Mouse (Mus musculus): ENCODE results near the gene Pcbp2.
A peak's percentile ranks its signal among the peaks of the same experiment; 100 is the strongest.

The Pcbp2 gene

DNA sequence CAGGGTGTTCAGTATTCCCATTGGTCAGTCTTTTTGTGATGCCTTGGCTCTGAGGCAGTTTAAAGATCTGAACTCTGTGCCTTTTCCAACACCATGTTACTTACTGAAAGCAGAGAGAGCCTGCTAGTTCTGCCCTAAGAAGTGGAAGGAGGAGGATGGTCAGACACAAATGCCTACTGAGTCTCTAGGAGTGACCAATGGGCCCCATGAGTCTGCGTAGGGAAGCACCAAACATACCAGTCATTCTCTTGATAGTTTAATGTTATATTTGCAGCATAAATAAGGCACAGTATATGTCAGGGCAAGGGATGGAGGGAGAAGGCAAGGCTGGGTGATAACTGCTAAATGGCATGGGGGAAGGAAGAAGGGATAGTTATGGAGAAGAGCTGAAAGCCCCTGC, 58.1 kb downstream of the Pcbp2 start:
- no peak for DNase-seq

- DNase-seq: no peak
Observed at GRCm38 (mm10) chr15:102530566-102530965, 60.2 kb downstream of the Pcbp2 start.

DNA sequence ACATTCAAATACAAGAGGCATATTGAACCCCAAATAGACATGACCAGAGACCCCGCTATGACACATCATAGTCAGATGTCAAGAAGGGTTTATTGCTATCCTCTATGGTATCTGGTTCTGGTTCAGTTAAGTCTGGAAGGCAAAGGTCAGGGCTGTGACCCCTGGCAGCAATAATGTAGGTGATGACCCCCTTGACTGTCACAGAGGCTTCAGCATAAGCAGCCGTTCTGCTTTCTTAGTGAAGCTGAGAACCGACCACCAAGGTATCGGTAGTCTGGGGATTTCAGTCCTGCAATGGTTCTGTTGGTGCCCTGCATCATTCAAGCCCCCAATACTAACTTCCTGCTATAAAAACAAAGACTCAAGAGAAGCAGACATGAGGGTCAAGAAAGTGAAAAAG, 61.2 kb downstream of the Pcbp2 start:
- no peak for DNase-seq

GRCm38 (mm10) chr15:102532106-102532900, 62.0 kb downstream of the Pcbp2 start:
- DNase-seq: no peak

DNA sequence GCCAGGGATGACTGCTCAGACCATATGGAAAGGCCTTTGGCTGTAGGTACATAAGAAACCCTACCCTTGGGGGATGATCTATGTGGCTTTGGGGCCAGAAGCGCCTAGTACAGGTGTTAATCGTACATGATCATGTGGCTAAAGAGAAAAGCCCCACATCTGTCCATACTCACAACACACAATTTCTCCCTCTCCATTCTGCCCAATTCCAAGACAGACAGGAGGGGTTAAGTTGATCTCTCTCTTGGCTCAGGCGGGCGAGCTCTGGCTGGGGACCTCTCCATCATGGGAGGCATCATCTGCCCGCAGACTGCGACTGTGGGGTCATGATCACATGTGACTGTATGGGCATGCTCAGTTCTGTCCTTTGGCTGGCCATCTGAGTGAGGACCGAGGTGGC, 63.6 kb downstream of the Pcbp2 start:
- DNase-seq: no peak

DNA sequence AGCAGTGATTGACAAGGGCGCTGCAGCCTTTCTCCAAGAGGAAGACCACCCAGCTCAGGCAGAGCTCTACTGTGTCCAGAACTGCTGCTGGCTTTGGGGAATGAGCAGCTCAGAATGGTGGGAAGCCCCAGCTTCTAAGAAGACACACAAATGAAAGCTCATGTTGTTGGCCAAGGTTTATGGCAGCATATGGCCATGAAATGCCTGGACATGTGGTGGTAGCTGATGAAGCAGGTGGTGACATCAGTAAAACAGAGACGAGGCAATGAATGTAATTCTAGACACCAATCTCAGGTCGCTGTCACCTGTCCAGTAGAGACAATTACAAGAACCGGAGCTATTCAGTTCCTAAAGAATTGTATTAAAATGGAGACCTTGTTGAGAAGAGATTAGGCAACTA, 74.5 kb downstream of the Pcbp2 start:
- DNase-seq: no peak

DNA sequence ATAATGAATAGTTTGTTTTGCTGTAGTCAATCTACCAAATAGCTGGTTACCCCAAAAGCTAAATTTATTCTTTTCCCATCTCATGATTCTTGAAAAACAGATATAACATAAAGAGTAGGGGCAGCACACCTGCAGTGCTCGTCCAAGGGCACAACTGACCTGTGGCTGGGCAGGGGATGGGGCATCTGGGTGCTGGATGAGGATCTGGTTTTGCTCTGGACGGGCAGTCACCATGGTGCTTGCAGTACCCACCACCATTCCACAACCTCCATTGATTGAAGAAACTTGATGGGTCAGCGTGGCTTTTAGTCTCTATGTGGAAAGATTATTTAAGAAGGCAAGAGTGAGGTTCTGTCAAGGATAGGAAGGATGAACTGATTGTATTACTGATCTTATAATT, 75.9 kb downstream of the Pcbp2 start:
- DNase-seq: no peak

- DNase-seq: peak; percentile 80
Observed at GRCm38 (mm10) chr15:102546677-102547427, 76.5 kb downstream of the Pcbp2 start.

- no peak for DNase-seq
Observed at GRCm38 (mm10) chr15:102547478-102547877, 77.1 kb downstream of the Pcbp2 start.
